Mouse (Mus musculus): ENCODE measurements around the gene Mia3.
"Not testable (repeated sequence)": the region's sequence is repeated elsewhere in the genome, so short reads cannot be mapped to it uniquely, and the experiment has no call there.

The Mia3 gene

GRCm38 (mm10) chr1:183344886-183345816 is 24.2 kb downstream of the Mia3 start:
- peak; percentile 82 for DNase-seq (ENCODE audit: low read depth, low spot score)

- not testable (repeated sequence) for DNase-seq (ENCODE audit: low read depth, low spot score)
Observed at GRCm38 (mm10) chr1:183342902-183343301, 26.5 kb downstream of the Mia3 start.

GRCm38 (mm10) chr1:183327171-183327570 is 42.2 kb downstream of the Mia3 start:
- DNase-seq (ENCODE audit: low read depth, low spot score): no peak

- no peak for DNase-seq (ENCODE audit: low read depth, low spot score)
Observed at GRCm38 (mm10) chr1:183324433-183324832, 44.9 kb downstream of the Mia3 start.

- no peak for DNase-seq (ENCODE audit: low read depth, low spot score)
Observed at GRCm38 (mm10) chr1:183323923-183324322, 45.4 kb downstream of the Mia3 start.

GRCm38 (mm10) chr1:183322496-183322895 is 46.9 kb downstream of the Mia3 start:
- DNase-seq (ENCODE audit: low read depth, low spot score): not testable (repeated sequence)

GRCm38 (mm10) chr1:183320708-183321107 is 48.6 kb downstream of the Mia3 start:
- DNase-seq (ENCODE audit: low read depth, low spot score): no peak

- no peak for DNase-seq (ENCODE audit: low read depth, low spot score)
Observed at GRCm38 (mm10) chr1:183315783-183316182, 53.6 kb downstream of the Mia3 start.

GRCm38 (mm10) chr1:183312076-183312475 is 57.3 kb downstream of the Mia3 start:
- DNase-seq (ENCODE audit: low read depth, low spot score): no peak

GRCm38 (mm10) chr1:183309601-183310000 is 59.8 kb downstream of the Mia3 start:
- not testable (repeated sequence) for DNase-seq (ENCODE audit: low read depth, low spot score)

- no peak for DNase-seq (ENCODE audit: low read depth, low spot score)
Observed at GRCm38 (mm10) chr1:183308476-183308875, 60.9 kb downstream of the Mia3 start.

GRCm38 (mm10) chr1:183307555-183307954 is 61.8 kb downstream of the Mia3 start:
- no peak for DNase-seq (ENCODE audit: low read depth, low spot score)

- DNase-seq (ENCODE audit: low read depth, low spot score): peak; percentile 89
Observed at GRCm38 (mm10) chr1:183299161-183299560, 70.2 kb downstream of the Mia3 start.

GRCm38 (mm10) chr1:183297886-183298489 is 71.4 kb downstream of the Mia3 start:
- peak; percentile 55 for DNase-seq (ENCODE audit: low read depth, low spot score)

GRCm38 (mm10) chr1:183297473-183297885 is 71.9 kb downstream of the Mia3 start:
- DNase-seq (ENCODE audit: low read depth, low spot score): peak; percentile 48

- peak; percentile 85 for DNase-seq (ENCODE audit: low read depth, low spot score)
Observed at GRCm38 (mm10) chr1:183296877-183297383, 72.4 kb downstream of the Mia3 start, which contains the start of gene Brox. Gene Brox, minus strand, starts transcription at chr1:183297269.

GRCm38 (mm10) chr1:183296465-183296864 is 72.9 kb downstream of the Mia3 start, which contains the start of gene Aida:
Gene Aida, plus strand, starts transcription at chr1:183296590.
- DNase-seq (ENCODE audit: low read depth, low spot score): peak; percentile 4

- DNase-seq (ENCODE audit: low read depth, low spot score): no peak
Observed at GRCm38 (mm10) chr1:183289576-183289975, 79.8 kb downstream of the Mia3 start.

- no peak for DNase-seq (ENCODE audit: low read depth, low spot score)
Observed at GRCm38 (mm10) chr1:183288351-183288750, 81.0 kb downstream of the Mia3 start.

Data from c-Kit-negative CD71-positive TER-119-positive erythroid progenitor cells, embryonic 14.5 days (primary cell).